Comparison of ENCODE assay signal across 10 mouse cellular contexts in genomic region chrX:155728387-155728786, GRCm38 (mm10).
"Had no signal": no experiment of that assay in that cellular context is flagged by ENCODE, and none has a peak within 500 bp of the region (broad histone marks: within the 10 kb centered on the region; RNA-seq: fewer than 3 reads in every experiment).

No protein-coding gene starts in this region.

- H3K4me2 ChIP-seq: liver, embryonic 13.5 days; lung, embryonic 15.5 days; midbrain, embryonic 15.5 days had no signal

- H3K9ac ChIP-seq: liver, embryonic 13.5 days; liver, postnatal 0 days; lung, embryonic 15.5 days; midbrain, embryonic 15.5 days had no signal

- H3K27ac ChIP-seq: limb, embryonic 10.5 days; liver, embryonic 13.5 days; lung, embryonic 15.5 days; midbrain, embryonic 10.5 days; midbrain, embryonic 15.5 days; stomach, postnatal 0 days had no signal

- H3K9me3 ChIP-seq: limb, embryonic 10.5 days; liver, embryonic 13.5 days; lung, embryonic 15.5 days; midbrain, embryonic 10.5 days; midbrain, embryonic 15.5 days had no signal

- ATAC-seq: liver, postnatal 0 days; midbrain, embryonic 15.5 days had no signal

- H3K27me3 ChIP-seq: liver, embryonic 13.5 days; lung, embryonic 15.5 days; midbrain, embryonic 15.5 days had no signal

- H3K4me3 ChIP-seq: limb, embryonic 10.5 days; liver, embryonic 13.5 days; lung, embryonic 15.5 days; midbrain, embryonic 10.5 days; midbrain, embryonic 15.5 days had no signal

- DNase-seq: kidney, adult 11 months; kidney, postnatal 14 days; liver, embryonic 13.5 days; liver, postnatal 0 days; lung, postnatal 14 days had no signal

- H3K4me1 ChIP-seq: limb, embryonic 10.5 days; liver, embryonic 13.5 days; lung, embryonic 15.5 days; midbrain, embryonic 10.5 days; midbrain, embryonic 15.5 days had no signal

- H3K36me3 ChIP-seq: limb, embryonic 10.5 days; liver, embryonic 13.5 days; lung, embryonic 15.5 days; midbrain, embryonic 10.5 days; midbrain, embryonic 15.5 days had no signal
